Mouse (Mus musculus): ENCODE results near the gene Olfr270.

DNA sequence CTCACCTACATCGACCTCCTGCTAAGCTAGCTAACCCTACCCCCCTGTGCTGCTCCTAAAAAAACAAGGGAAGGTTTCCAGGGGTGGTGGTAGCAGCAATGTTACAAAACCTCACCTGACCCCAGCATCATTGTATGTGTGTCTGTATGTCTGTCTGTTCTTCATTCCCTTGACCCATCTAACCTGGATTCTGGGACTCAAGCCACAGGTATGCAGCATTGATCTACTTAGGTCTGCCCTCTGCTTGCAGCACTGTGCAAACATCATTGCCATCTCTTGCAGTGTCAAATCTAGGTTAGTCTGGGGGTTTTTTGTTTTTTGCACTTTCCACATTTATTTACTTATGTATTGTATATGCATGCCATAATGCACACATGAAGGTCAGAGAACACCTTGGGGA, 54.0 kb downstream of the Olfr270 start:
- no peak for TF ChIP-seq POLR2A (IDR thresholded peaks at IDR 0.05; ENCODE audit: control insufficient read depth, low read depth, low read length)
- no peak for TF ChIP-seq CTCF (IDR thresholded peaks at IDR 0.05; ENCODE audit: control insufficient read depth, insufficient read depth, insufficient replicate concordance, low read depth, low read length)
